Mouse (Mus musculus): ENCODE measurements at regions not wholly inside any gene's neighbourhood (a gene's known extent, or its start where the extent isn't known, plus 50 kb on each side); places are given as distances from the start of the nearest gene placed in this dataset.

DNA sequence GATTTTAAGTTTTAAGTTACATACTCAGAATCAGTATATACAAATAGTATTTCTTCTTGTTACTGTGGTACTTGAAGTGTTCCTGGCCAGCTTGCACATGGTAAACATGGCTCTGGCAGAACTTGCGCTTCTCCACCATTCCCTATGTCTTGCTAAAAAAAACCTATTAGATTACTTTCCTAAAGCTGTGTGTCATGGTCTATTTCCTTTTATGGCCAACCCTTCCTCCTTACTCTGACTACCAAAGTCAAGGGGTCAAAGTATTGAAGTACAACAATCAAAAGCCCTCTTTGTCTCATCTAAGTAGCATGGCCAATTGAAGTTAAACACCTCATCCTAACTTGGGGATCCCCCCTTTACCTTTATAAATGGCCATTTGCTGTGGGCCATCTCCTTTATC lies 223.6 kb upstream of the 2610001J05Rik start:
- TF ChIP-seq CTCF (IDR thresholded peaks at IDR 0.05; ENCODE audit: extremely low read depth, insufficient read depth, insufficient read length, insufficient replicate concordance) (no peak), POLR2A (IDR thresholded peaks at IDR 0.05; ENCODE audit: low read depth, low read length) (no peak)
